Mouse (Mus musculus): ENCODE measurements around the gene Mamdc4. TPM values are rescaled to one million over a fixed set of nuclear protein-coding genes. Genes with fewer than 3 reads are reported as not detected.

Mamdc4 gene
- total RNA-seq, 2 experiments from 2014 or later, result 3.4 to 4.4 TPM

- DNase-seq (ENCODE audit: low spot score in 2 of 2), result no peak
Measured at GRCm38 (mm10) chr2:25526510-25527302, 47.9 kb downstream of the Mamdc4 start.

Other genes with a start within 250 kb of the Mamdc4 start
- 10 to 100 TPM; 59.0 to 63.2 TPM for gene Man1b1, start 242.5 kb downstream of the Mamdc4 start, total RNA-seq (2021)
- 10 to 100 TPM; 32.3 to 42.0 TPM for gene Dpp7, start 218.5 kb downstream of the Mamdc4 start, total RNA-seq (2021)
- gene Uap1l1, start 209.2 kb downstream of the Mamdc4 start, total RNA-seq (2021), result 10 to 100 TPM; 18.8 to 20.9 TPM
- gene Sapcd2, start 202.5 kb downstream of the Mamdc4 start, total RNA-seq (2021), result not detected
- gene Entpd2, start 179.0 kb downstream of the Mamdc4 start, total RNA-seq (2021), result 1 to 10 TPM; 3.2 to 8.3 TPM
- 100 to 1,000 TPM; 125 to 161 TPM for gene Npdc1, start 175.5 kb downstream of the Mamdc4 start, total RNA-seq (2021)
- under 1 TPM; 0.13 to 0.35 TPM for gene Fut7, start 151.6 kb downstream of the Mamdc4 start, total RNA-seq (2021)
- gene Abca2, start 146.1 kb downstream of the Mamdc4 start, total RNA-seq (2021), result 10 to 100 TPM; 36.9 to 48.5 TPM
- gene Clic3, start 118.0 kb downstream of the Mamdc4 start, total RNA-seq (2021), result 1 to 10 TPM in 1 of 2 experiments, under 1 TPM in 1; 0.53 to 1.1 TPM
- 10 to 100 TPM; 38.6 to 54.5 TPM for gene Paxx, start 113.8 kb downstream of the Mamdc4 start, total RNA-seq (2021)
- gene Ptgds, start 104.8 kb downstream of the Mamdc4 start, total RNA-seq (2021), result 1 to 10 TPM; 1.1 to 3.1 TPM
- gene Lcn12, start 80.9 kb downstream of the Mamdc4 start, total RNA-seq (2021), result not detected
- 10 to 100 TPM; 92.1 to 94.5 TPM for gene Fbxw5, start 74.1 kb downstream of the Mamdc4 start, total RNA-seq (2021)
- gene C8g, start 73.1 kb downstream of the Mamdc4 start, total RNA-seq (2021), result 1 to 10 TPM; 2.2 to 3.5 TPM
- 10 to 100 TPM; 32.5 to 32.6 TPM for gene Traf2, start 27.9 kb downstream of the Mamdc4 start, total RNA-seq (2021)
- gene Edf1, start 17.0 kb downstream of the Mamdc4 start, total RNA-seq (2021), result 100 to 1,000 TPM; 302 to 308 TPM
- 10 to 100 TPM; 49.4 to 69.5 TPM for gene Phpt1, start 379 bp upstream of the Mamdc4 start, total RNA-seq (2021)
- gene Ajm1, start 6.9 kb upstream of the Mamdc4 start, total RNA-seq (2021), result 1 to 10 TPM; 1.5 to 1.7 TPM
- 10 to 100 TPM; 82.3 to 97.5 TPM for gene Rabl6, start 33.7 kb upstream of the Mamdc4 start, total RNA-seq (2021)
- not detected for gene Ccdc183, start 42.8 kb upstream of the Mamdc4 start, total RNA-seq (2021)
- 10 to 100 TPM; 14.6 to 38.7 TPM for gene Tmem141, start 47.2 kb upstream of the Mamdc4 start, total RNA-seq (2021)
- 10 to 100 TPM in 1 of 2 experiments, 1 to 10 TPM in 1; 5.3 to 12.3 TPM for gene Fcna, start 53.2 kb upstream of the Mamdc4 start, total RNA-seq (2021)
- not detected for gene Lcn8, start 78.3 kb upstream of the Mamdc4 start, total RNA-seq (2021)
- gene Lcn5, start 83.1 kb upstream of the Mamdc4 start, total RNA-seq (2021), result not detected
- not detected for gene Lcn6, start 101.9 kb upstream of the Mamdc4 start, total RNA-seq (2021)
- gene Lcn10, start 107.9 kb upstream of the Mamdc4 start, total RNA-seq (2021), result not detected
- gene Obp2a, start 125.2 kb upstream of the Mamdc4 start, total RNA-seq (2021), result 10 to 100 TPM in 1 of 2 experiments, not detected in 1; 67.0 TPM
- gene Bmyc, start 131.9 kb upstream of the Mamdc4 start, total RNA-seq (2021), result 10 to 100 TPM; 36.0 to 42.9 TPM
- gene Obp2b, start 162.2 kb upstream of the Mamdc4 start, total RNA-seq (2021), result not detected
- gene Lcn3, start 190.7 kb upstream of the Mamdc4 start, total RNA-seq (2021), result not detected
- gene Lcn11, start 202.2 kb upstream of the Mamdc4 start, total RNA-seq (2021), result not detected
- not detected for gene Gm13539, start 207.4 kb upstream of the Mamdc4 start, total RNA-seq (2021)
- not detected for gene Glt6d1, start 241.0 kb upstream of the Mamdc4 start, total RNA-seq (2021)
- not detected for gene Lcn9, start 248.3 kb upstream of the Mamdc4 start, total RNA-seq (2021)

Measured in adrenal gland, adult 18-20 months (tissue).